14 mouse cellular contexts compared by ENCODE assay signal in the genomic region with DNA sequence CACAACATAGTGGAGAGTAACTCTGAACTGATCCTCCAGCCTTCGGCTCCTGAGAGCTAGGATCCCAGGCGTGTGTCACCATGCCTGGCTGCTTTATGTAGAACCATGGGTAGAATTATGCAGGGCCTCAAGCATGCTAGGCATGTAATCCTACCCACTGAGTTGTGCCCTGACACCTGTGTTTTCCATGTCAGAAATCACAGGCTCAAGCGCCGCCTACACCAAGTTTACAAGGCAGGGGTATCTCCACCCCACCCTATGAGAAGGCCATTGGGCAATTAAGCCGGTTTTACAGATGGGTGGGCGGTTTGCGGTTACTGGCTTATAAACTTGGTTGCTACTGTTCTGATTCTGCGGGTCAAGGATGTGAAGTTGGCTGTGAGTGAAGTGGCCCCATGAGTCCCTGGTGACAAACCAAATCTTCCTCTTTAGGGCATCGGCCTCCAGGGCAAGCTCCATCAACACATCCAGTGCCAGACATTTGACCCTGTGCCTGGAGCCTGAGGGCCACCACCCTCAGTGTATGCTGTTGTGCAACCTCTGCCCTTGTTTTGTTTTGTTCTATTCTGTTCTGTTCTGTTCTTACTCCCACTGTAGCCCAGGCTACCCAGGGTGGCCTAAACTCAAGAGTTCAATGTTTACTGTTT. TPM values are rescaled to one million over a fixed set of nuclear protein-coding genes. Genes with fewer than 3 reads are reported as not detected.
DNase-seq lines count a peak whose midpoint lies in the region; ATAC-seq and TF ChIP-seq lines count a peak whose summit lies in the region.
"Had no signal": no experiment of that assay in that cellular context is flagged by ENCODE, and none has a peak within 500 bp of the region (broad histone marks: within the 10 kb centered on the region; RNA-seq: fewer than 3 reads in every experiment).

No protein-coding gene starts in this region.

- WGBS in liver, postnatal 0 days (ENCODE audit: insufficient replicate concordance) = 69% methylated on average over 9 of the region's 9 CpGs
- 88% methylated on average over 9 of the region's 9 CpGs for WGBS in hindbrain, embryonic 10.5 days

- TF ChIP-seq CTCF in liver, postnatal 0 days (IDR thresholded peaks at IDR 0.05; ENCODE audit: low read depth) = no peak

- peak; percentile 71 for ATAC-seq in liver, postnatal 0 days

- peak overlapping the region; percentile 68 for H3K4me2 ChIP-seq in liver, postnatal 0 days (ENCODE audit: low read depth, low read length)
- H3K4me2 ChIP-seq: hindbrain, embryonic 14.5 days had no signal

- H3K27ac ChIP-seq in liver, postnatal 0 days (ENCODE audit: low read depth) = peak overlapping the region; percentile 95
- H3K27ac ChIP-seq in hindbrain, embryonic 10.5 days = no peak overlapping the region
- H3K27ac ChIP-seq: hindbrain, embryonic 14.5 days had no signal

- no peak overlapping the region for H3K4me3 ChIP-seq in liver, postnatal 0 days (ENCODE audit: low read depth, low read length)
- no peak overlapping the region for H3K4me3 ChIP-seq in hindbrain, embryonic 10.5 days

- no peaks in the 10 kb centered on the region for H3K27me3 ChIP-seq in liver, postnatal 0 days (ENCODE audit: insufficient read depth, low read length)
- H3K27me3 ChIP-seq in hindbrain, embryonic 10.5 days (ENCODE audit: insufficient read depth, poor library complexity, severe bottlenecking) = peaks cover 19% of the 10 kb centered on the region

- DNase-seq in heart, adult 18-20 months = peak; percentile 54 to 56
- DNase-seq in heart, adult 8-10 months (ENCODE audit: low spot score) = no peak
- DNase-seq in 3134 (ENCODE audit: extremely low read depth, insufficient read length, low spot score) = peak; percentile 35
- peak; percentile 26 for DNase-seq in adrenal gland, postnatal 25 days
- peak; percentile 54 for DNase-seq in liver, postnatal 0 days
- DNase-seq in cerebellum, postnatal 14 days = no peak
- DNase-seq in cerebellum, postnatal 25 days = no peak
- DNase-seq in hindbrain, embryonic 10.5 days (ENCODE audit: low spot score) = no peak
- DNase-seq: cerebellum, adult 2 months; gastrocnemius, postnatal 36 days had no signal

- TF ChIP-seq EP300 in liver, postnatal 0 days (IDR thresholded peaks at IDR 0.05; ENCODE audit: low read depth) = peak; percentile 81

- peaks cover 2% of the 10 kb centered on the region for H3K36me3 ChIP-seq in liver, postnatal 0 days (replicated peaks; ENCODE audit: insufficient read depth, low read length)
- H3K36me3 ChIP-seq in hindbrain, embryonic 10.5 days = no peaks in the 10 kb centered on the region

- H3K4me1 ChIP-seq in liver, postnatal 0 days (ENCODE audit: insufficient read depth) = peaks cover 35% of the 10 kb centered on the region
- peaks cover 71% of the 10 kb centered on the region for H3K4me1 ChIP-seq in hindbrain, embryonic 10.5 days (replicated peaks)

- H3K9ac ChIP-seq in liver, postnatal 0 days (replicated peaks) = no peak overlapping the region; the same call in 1 of the 2 replicates
- H3K9ac ChIP-seq: hindbrain, embryonic 14.5 days had no signal

- no peaks in the 10 kb centered on the region for H3K9me3 ChIP-seq in liver, postnatal 0 days (ENCODE audit: low read length)
- H3K9me3 ChIP-seq in hindbrain, embryonic 10.5 days = peaks cover 3% of the 10 kb centered on the region

RNA-seq across cellular contexts. Expression of a gene that starts 3.2 kb away (rescaled TPM):
- 10 to 100 TPM in 1 of 2 experiments, 1 to 10 TPM in 1; 9.5 to 11.3 TPM for total RNA-seq in heart, adult 18-20 months (2021)
- total RNA-seq in heart, adult 8-10 months (2022) = 10 to 100 TPM in 2 of 4 experiments, 1 to 10 TPM in 2; 8.2 to 12.4 (median 10.0) TPM
- 34.5 and 55.3 TPM in 2 replicates for total RNA-seq in adrenal gland, postnatal 25 days (2021)
- 15.3 and 17.1 TPM in 2 replicates for polyA plus RNA-seq in liver, postnatal 0 days (2015; fragmentation: Nextera tagmentation; extraction: Ambion mirVana)
- polyA plus RNA-seq in hindbrain, embryonic 10.5 days (2016; fragmentation: Nextera tagmentation; extraction: Ambion mirVana) = 4.4 and 5.8 TPM in 2 replicates

RNA-seq across cellular contexts. Expression of a gene that starts 10.7 kb away (rescaled TPM):
- total RNA-seq in heart, adult 18-20 months (2021) = 10 to 100 TPM; 47.4 to 50.3 TPM
- total RNA-seq in heart, adult 8-10 months (2022) = 10 to 100 TPM; 46.7 to 54.2 (median 49.5) TPM
- 76.4 and 93.3 TPM in 2 replicates for total RNA-seq in adrenal gland, postnatal 25 days (2021)
- 53.6 and 54.1 TPM in 2 replicates for polyA plus RNA-seq in liver, postnatal 0 days (2015; fragmentation: Nextera tagmentation; extraction: Ambion mirVana)
- 42.5 and 43.0 TPM in 2 replicates for polyA plus RNA-seq in hindbrain, embryonic 10.5 days (2016; fragmentation: Nextera tagmentation; extraction: Ambion mirVana)

RNA-seq across cellular contexts. Expression of a gene that starts 37.8 kb away (rescaled TPM):
- 1 to 10 TPM in 1 of 2 experiments, under 1 TPM in 1; 0.87 to 2.4 TPM for total RNA-seq in heart, adult 18-20 months (2021)
- total RNA-seq in heart, adult 8-10 months (2022) = 1 to 10 TPM; 1.4 to 4.9 (median 1.7) TPM
- total RNA-seq in adrenal gland, postnatal 25 days (2021) = 2.9 TPM in 1 of 2 replicates, not detected in the other
- polyA plus RNA-seq in liver, postnatal 0 days (2015; fragmentation: Nextera tagmentation; extraction: Ambion mirVana) = 32.4 and 32.5 TPM in 2 replicates
- not detected in 2 replicates for polyA plus RNA-seq in hindbrain, embryonic 10.5 days (2016; fragmentation: Nextera tagmentation; extraction: Ambion mirVana)
- total RNA-seq: midbrain, postnatal 0 days had no signal
- polyA plus RNA-seq: hindbrain, embryonic 14.5 days; large intestine, adult 2 months; limb, embryonic 11.5 days had no signal

RNA-seq across cellular contexts. Expression of a gene that starts 41.5 kb away (rescaled TPM):
- 1 to 10 TPM; 6.8 to 9.4 TPM for total RNA-seq in heart, adult 18-20 months (2021)
- total RNA-seq in heart, adult 8-10 months (2022) = 10 to 100 TPM in 1 of 4 experiments, 1 to 10 TPM in 3; 8.6 to 11.4 (median 9.5) TPM
- total RNA-seq in adrenal gland, postnatal 25 days (2021) = 65.0 and 99.0 TPM in 2 replicates
- polyA plus RNA-seq in liver, postnatal 0 days (2015; fragmentation: Nextera tagmentation; extraction: Ambion mirVana) = 21.0 and 24.5 TPM in 2 replicates
- polyA plus RNA-seq in hindbrain, embryonic 10.5 days (2016; fragmentation: Nextera tagmentation; extraction: Ambion mirVana) = 6.2 and 7.9 TPM in 2 replicates

Comparison
In these comparisons a context has a peak if more than half of its experiments do, and no peak if none do; other contexts are left out.
1. DNase-seq: peak in heart, adult 18-20 months (2 of 2), 3134 (single experiment), adrenal gland, postnatal 25 days (single experiment) and liver, postnatal 0 days (single experiment); none in heart, adult 8-10 months (single experiment), cerebellum, postnatal 14 days (0 of 2), cerebellum, postnatal 25 days (0 of 2) and hindbrain, embryonic 10.5 days (single experiment).